In the genomic region with DNA sequence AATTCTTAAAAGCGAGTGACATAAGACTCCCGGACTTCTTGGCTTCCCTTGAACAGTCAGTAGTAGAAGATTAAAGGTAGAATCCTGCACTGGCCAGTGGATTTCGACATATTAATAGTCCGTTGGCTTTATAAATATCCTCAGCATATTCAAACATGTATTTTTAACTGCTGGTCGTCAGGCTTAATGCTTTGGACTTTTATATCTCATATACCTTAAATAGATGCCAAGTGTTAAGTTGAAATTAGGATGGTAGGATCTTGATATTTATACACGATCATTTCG, we compare ENCODE assay signal across 8 mouse cellular contexts. TPM values are rescaled to one million over a fixed set of nuclear protein-coding genes. Genes with fewer than 3 reads are reported as not detected.
DNase-seq lines count a peak whose midpoint lies in the region; ATAC-seq and TF ChIP-seq lines count a peak whose summit lies in the region.

No protein-coding gene starts in this region.

- no peak for DNase-seq in lung, adult 2 months
- DNase-seq in lung, postnatal 36 days = no peak
- DNase-seq in spleen, postnatal 36 days (ENCODE audit: low spot score in 2 of 2) = no peak
- DNase-seq in ovary, postnatal 14 days (ENCODE audit: low spot score) = no peak

- 3% methylated on average over 7 of the region's 7 CpGs for WGBS in lung, adult 2 months
- WGBS in embryonic facial prominence, embryonic 15.5 days = 17% methylated on average over 7 of the region's 7 CpGs
- 7% methylated on average over 7 of the region's 7 CpGs for WGBS in intestine, postnatal 0 days
- 33% methylated on average over 7 of the region's 7 CpGs for WGBS in neural tube, embryonic 13.5 days

- H3K4me2 ChIP-seq in embryonic facial prominence, embryonic 15.5 days (replicated peaks) = peak overlapping the region; percentile 83
- H3K4me2 ChIP-seq in intestine, postnatal 0 days (replicated peaks; ENCODE audit: low read depth) = peak overlapping the region; percentile 92
- H3K4me2 ChIP-seq in neural tube, embryonic 13.5 days = peak overlapping the region; percentile 91

- peaks cover 15% of the 10 kb centered on the region for H3K4me1 ChIP-seq in lung, adult 2 months (ENCODE audit: control insufficient read depth, insufficient read depth, low read length)
- H3K4me1 ChIP-seq in embryonic facial prominence, embryonic 15.5 days = peaks cover 33% of the 10 kb centered on the region
- peaks cover 10% of the 10 kb centered on the region; the same call in 1 of the 2 replicates for H3K4me1 ChIP-seq in intestine, postnatal 0 days (replicated peaks; ENCODE audit: control insufficient read depth, insufficient read depth, low read length)
- peaks cover 54% of the 10 kb centered on the region for H3K4me1 ChIP-seq in neural tube, embryonic 13.5 days (replicated peaks)

- no peaks in the 10 kb centered on the region for H3K9me3 ChIP-seq in embryonic facial prominence, embryonic 15.5 days (replicated peaks)
- no peaks in the 10 kb centered on the region for H3K9me3 ChIP-seq in intestine, postnatal 0 days (ENCODE audit: control insufficient read depth)
- no peaks in the 10 kb centered on the region for H3K9me3 ChIP-seq in neural tube, embryonic 13.5 days

- peak overlapping the region; percentile 97; the same call in 1 of the 2 replicates for H3K27ac ChIP-seq in embryonic facial prominence, embryonic 15.5 days (replicated peaks)
- peak overlapping the region; percentile 97 for H3K27ac ChIP-seq in intestine, postnatal 0 days (ENCODE audit: low read depth, low read length)
- peak overlapping the region; percentile 99; the same call in 1 of the 2 replicates for H3K27ac ChIP-seq in neural tube, embryonic 13.5 days (replicated peaks)

- peak overlapping the region; percentile 98 for H3K9ac ChIP-seq in embryonic facial prominence, embryonic 15.5 days
- peak overlapping the region; percentile 97 for H3K9ac ChIP-seq in intestine, postnatal 0 days (ENCODE audit: low read depth, low read length)
- peak overlapping the region; percentile 100 for H3K9ac ChIP-seq in neural tube, embryonic 13.5 days

- TF ChIP-seq POLR2A in lung, adult 2 months (IDR thresholded peaks at IDR 0.05; ENCODE audit: borderline replicate concordance, extremely low read depth, low read depth, low read length) = no peak

- no peak for ATAC-seq in embryonic facial prominence, embryonic 15.5 days (ENCODE audit: insufficient number of reproducible peaks, low FRiP score, low TSS enrichment, low read depth)
- no peak for ATAC-seq in intestine, postnatal 0 days
- no peak for ATAC-seq in neural tube, embryonic 13.5 days (ENCODE audit: low read depth)
- ATAC-seq in erythroid progenitor cell, adult 5-6 weeks (replicated peaks; ENCODE audit: low FRiP score, poor library complexity, severe bottlenecking) = no peak

- peak overlapping the region; percentile 86 for H3K4me3 ChIP-seq in lung, adult 2 months (replicated peaks; ENCODE audit: extremely low read depth, low read depth, low read length)
- peak overlapping the region; percentile 80 for H3K4me3 ChIP-seq in embryonic facial prominence, embryonic 15.5 days (replicated peaks)
- H3K4me3 ChIP-seq in intestine, postnatal 0 days (ENCODE audit: low read depth, low read length) = peak overlapping the region; percentile 87
- H3K4me3 ChIP-seq in neural tube, embryonic 13.5 days = peak overlapping the region; percentile 92

- H3K36me3 ChIP-seq in embryonic facial prominence, embryonic 15.5 days = no peaks in the 10 kb centered on the region
- H3K36me3 ChIP-seq in intestine, postnatal 0 days (ENCODE audit: control insufficient read depth, insufficient read depth) = no peaks in the 10 kb centered on the region
- H3K36me3 ChIP-seq in neural tube, embryonic 13.5 days = no peaks in the 10 kb centered on the region

- no peaks in the 10 kb centered on the region for H3K27me3 ChIP-seq in embryonic facial prominence, embryonic 15.5 days
- no peaks in the 10 kb centered on the region for H3K27me3 ChIP-seq in intestine, postnatal 0 days (replicated peaks; ENCODE audit: control insufficient read depth, insufficient read depth, low read length)
- no peaks in the 10 kb centered on the region for H3K27me3 ChIP-seq in neural tube, embryonic 13.5 days

- TF ChIP-seq CTCF in lung, adult 2 months (IDR thresholded peaks at IDR 0.05; ENCODE audit: insufficient read depth, low read length) = no peak
- TF ChIP-seq CTCF in intestine, postnatal 0 days (IDR thresholded peaks at IDR 0.05; ENCODE audit: low read depth) = no peak

RNA-seq across cellular contexts. Expression of a gene that starts 1.1 kb away (rescaled TPM):
- polyA plus RNA-seq in lung, adult 2 months (2012; rRNA removed) = 9.0 and 14.7 TPM in 2 replicates
- polyA plus RNA-seq in embryonic facial prominence, embryonic 15.5 days (2015; fragmentation: Nextera tagmentation; extraction: Ambion mirVana) = 60.3 and 62.6 TPM in 2 replicates
- 26.9 and 29.6 TPM in 2 replicates for polyA plus RNA-seq in intestine, postnatal 0 days (2015; fragmentation: Nextera tagmentation; extraction: Ambion mirVana)
- polyA plus RNA-seq in neural tube, embryonic 13.5 days (2015; fragmentation: Nextera tagmentation; extraction: Ambion mirVana) = 68.0 and 79.8 TPM in 2 replicates
- 24.7 and 26.3 TPM in 2 replicates for total RNA-seq in erythroid progenitor cell, adult 5-6 weeks (2015; ENCODE audit: low replicate concordance)
- total RNA-seq in erythroid progenitor cell, adult 5-6 weeks (2017; ENCODE audit: low replicate concordance) = 62.9 and 64.2 TPM in 2 replicates
